Mouse (Mus musculus): ENCODE results near the gene Hist1h4h. TPM values are rescaled to one million over a fixed set of nuclear protein-coding genes. Genes with fewer than 3 reads are reported as not detected.

Hist1h4h gene
- polyA plus RNA-seq, 1 experiment from 2014 or later, result 3.3 TPM

DNA sequence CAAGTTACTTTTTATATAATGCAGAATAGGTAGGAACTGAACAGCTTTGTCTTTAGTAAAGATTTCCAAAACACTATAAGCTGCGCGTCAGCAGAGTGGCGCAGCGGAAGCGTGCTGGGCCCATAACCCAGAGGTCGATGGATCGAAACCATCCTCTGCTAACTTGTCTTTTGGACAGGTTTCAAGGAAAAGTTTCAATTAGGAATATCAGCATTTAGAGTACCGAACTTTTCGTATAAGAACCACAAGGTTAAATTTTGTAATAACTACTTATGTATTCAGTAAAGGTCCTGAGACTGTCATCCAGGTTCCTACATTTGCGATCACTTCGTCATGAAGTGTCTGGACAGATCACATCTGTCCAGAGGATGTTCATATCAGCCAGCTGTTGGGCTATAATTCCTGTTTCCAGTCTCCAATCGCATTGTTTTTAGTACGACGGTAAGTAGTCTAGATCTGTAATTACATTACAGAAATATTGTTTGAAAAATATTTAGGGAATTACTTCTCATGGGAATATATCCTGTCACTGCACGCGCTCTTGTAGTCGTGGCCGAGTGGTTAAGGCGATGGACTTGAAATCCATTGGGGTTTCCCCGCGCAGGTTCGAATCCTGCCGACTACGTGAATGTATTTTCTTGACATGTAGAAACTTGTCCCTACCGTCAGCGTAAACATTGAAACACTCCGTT is 13.1 kb upstream of the Hist1h4h start:
- Histone ChIP-seq H3K9me3 (ENCODE audit: control insufficient read depth, low read length) (no peaks in the 10 kb centered on the region), H3K27me3 (ENCODE audit: control insufficient read depth, insufficient read depth, low read length) (no peaks in the 10 kb centered on the region), H3K4me2 (replicated peaks) (peak overlapping the region; percentile 89), H3K9ac (peak overlapping the region; percentile 41; the same call in 1 of the 2 replicates), H3K27ac (no peak overlapping the region), H3K4me1 (replicated peaks; ENCODE audit: control insufficient read depth, insufficient read depth, low read length) (peaks cover 10% of the 10 kb centered on the region; the same call in 1 of the 2 replicates), H3K36me3 (replicated peaks; ENCODE audit: control insufficient read depth, insufficient read depth) (no peaks in the 10 kb centered on the region), H3K4me3 (replicated peaks; ENCODE audit: low read length) (peak overlapping the region; percentile 46)
- peak; percentile 89 for ATAC-seq (ENCODE audit: low FRiP score)
- WGBS, result under 1% methylated on average over 27 of the region's 27 CpGs
- DNase-seq (ENCODE audit: low spot score), result peak; percentile 96

DNA sequence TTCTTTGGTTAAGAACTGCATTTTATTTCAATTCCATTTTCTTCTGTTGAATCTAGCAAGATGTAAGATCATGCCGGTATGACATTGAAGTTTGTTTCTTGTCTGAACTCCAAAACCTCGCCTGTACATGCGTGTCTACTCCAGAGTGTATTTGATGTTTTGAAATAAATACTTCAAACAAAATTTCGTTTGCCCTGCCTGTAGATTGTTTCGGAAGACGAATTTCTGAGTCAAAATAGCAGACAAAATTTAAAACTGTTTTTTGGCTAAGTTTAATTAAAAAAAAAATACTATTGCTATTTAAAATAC is 12.6 kb upstream of the Hist1h4h start:
- Histone ChIP-seq H3K4me2 (replicated peaks) (peak overlapping the region; percentile 89), H3K27ac (no peak overlapping the region), H3K4me1 (replicated peaks; ENCODE audit: control insufficient read depth, insufficient read depth, low read length) (peaks cover 10% of the 10 kb centered on the region; the same call in 1 of the 2 replicates), H3K4me3 (replicated peaks; ENCODE audit: low read length) (peak overlapping the region; percentile 46), H3K9me3 (ENCODE audit: control insufficient read depth, low read length) (no peaks in the 10 kb centered on the region), H3K27me3 (ENCODE audit: control insufficient read depth, insufficient read depth, low read length) (no peaks in the 10 kb centered on the region), H3K36me3 (replicated peaks; ENCODE audit: control insufficient read depth, insufficient read depth) (no peaks in the 10 kb centered on the region), H3K9ac (no peak overlapping the region)
- ATAC-seq (ENCODE audit: low FRiP score) (no peak), DNase-seq (ENCODE audit: low spot score) (no peak)
- 1% methylated on average over 6 of the region's 6 CpGs for WGBS

DNA sequence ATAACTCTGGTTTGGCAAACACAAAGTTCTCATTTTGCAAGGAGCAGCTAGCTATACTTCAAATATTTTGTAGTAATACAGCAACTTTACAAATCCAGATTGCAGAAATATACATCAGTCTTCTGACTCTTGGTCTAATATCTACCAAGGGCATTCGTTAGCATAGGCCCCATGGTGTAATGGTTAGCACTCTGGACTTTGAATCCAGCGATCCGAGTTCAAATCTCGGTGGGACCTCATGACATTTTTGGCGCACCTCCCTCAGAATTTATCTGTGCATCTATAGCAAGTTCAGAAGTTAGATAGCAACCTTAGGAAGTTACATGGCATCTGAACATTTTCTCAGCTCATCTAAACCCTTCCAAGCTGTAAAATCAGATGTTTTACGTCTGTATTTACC is 12.0 kb upstream of the Hist1h4h start:
- no peak overlapping the region for H3K27ac ChIP-seq
- peak; percentile 92 for DNase-seq (ENCODE audit: low spot score)
- peaks cover 10% of the 10 kb centered on the region; the same call in 1 of the 2 replicates for H3K4me1 ChIP-seq (replicated peaks; ENCODE audit: control insufficient read depth, insufficient read depth, low read length)
- ATAC-seq (ENCODE audit: low FRiP score), result peak; percentile 49; the same call in 1 of the 2 replicates
- no peaks in the 10 kb centered on the region for H3K27me3 ChIP-seq (ENCODE audit: control insufficient read depth, insufficient read depth, low read length)
- WGBS, result under 1% methylated on average over 6 of the region's 6 CpGs
- H3K36me3 ChIP-seq (replicated peaks; ENCODE audit: control insufficient read depth, insufficient read depth), result no peaks in the 10 kb centered on the region
- H3K4me2 ChIP-seq (replicated peaks), result peak overlapping the region; percentile 89
- H3K9me3 ChIP-seq (ENCODE audit: control insufficient read depth, low read length), result no peaks in the 10 kb centered on the region
- no peak overlapping the region for H3K9ac ChIP-seq
- H3K4me3 ChIP-seq (replicated peaks; ENCODE audit: low read length), result peak overlapping the region; percentile 46

DNA sequence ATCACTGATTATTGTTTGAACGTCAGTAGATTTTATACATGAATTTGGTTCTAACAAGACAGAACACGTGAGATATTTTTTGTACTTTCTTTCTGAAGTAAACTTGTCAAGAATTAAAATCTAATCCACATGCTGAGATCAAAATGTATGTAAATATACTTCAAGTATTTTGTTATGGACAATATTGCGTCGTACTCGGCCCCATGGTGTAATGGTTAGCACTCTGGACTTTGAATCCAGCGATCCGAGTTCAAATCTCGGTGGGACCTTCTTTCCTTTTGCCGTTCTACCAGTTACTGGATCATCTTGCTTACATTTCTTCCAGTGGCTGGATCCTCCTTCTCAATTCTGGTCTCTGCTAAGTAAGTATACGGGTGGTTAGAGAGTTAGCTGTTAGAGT is 11.4 kb upstream of the Hist1h4h start:
- Histone ChIP-seq H3K4me1 (replicated peaks; ENCODE audit: control insufficient read depth, insufficient read depth, low read length) (peaks cover 10% of the 10 kb centered on the region; the same call in 1 of the 2 replicates), H3K4me3 (replicated peaks; ENCODE audit: low read length) (peak overlapping the region; percentile 46), H3K4me2 (replicated peaks) (peak overlapping the region; percentile 89), H3K9me3 (ENCODE audit: control insufficient read depth, low read length) (no peaks in the 10 kb centered on the region), H3K27ac (no peak overlapping the region), H3K9ac (no peak overlapping the region), H3K36me3 (replicated peaks; ENCODE audit: control insufficient read depth, insufficient read depth) (no peaks in the 10 kb centered on the region), H3K27me3 (ENCODE audit: control insufficient read depth, insufficient read depth, low read length) (no peaks in the 10 kb centered on the region)
- 2% methylated on average over 10 of the region's 10 CpGs for WGBS
- DNase-seq (ENCODE audit: low spot score), result peak; percentile 92
- no peak; the same call in 1 of the 2 replicates for ATAC-seq (ENCODE audit: low FRiP score)

DNA sequence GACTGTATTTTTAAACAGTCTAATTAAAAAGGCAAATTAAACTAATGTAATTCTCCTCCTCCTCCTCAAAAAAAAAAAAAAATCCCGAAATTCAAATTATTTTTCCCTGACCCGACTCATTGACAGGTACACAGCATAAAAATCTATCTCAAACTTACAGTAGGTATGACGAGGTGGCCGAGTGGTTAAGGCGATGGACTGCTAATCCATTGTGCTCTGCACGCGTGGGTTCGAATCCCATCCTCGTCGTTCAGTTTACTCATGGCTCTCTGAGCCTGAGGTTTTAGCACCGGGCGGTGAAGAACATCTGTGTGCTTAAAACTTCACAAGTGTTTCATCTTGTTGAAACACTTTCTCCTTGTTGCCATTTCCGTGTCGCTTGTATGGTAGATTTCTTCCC is 9.1 kb upstream of the Hist1h4h start:
- Histone ChIP-seq H3K9me3 (ENCODE audit: control insufficient read depth, low read length) (no peaks in the 10 kb centered on the region), H3K27me3 (ENCODE audit: control insufficient read depth, insufficient read depth, low read length) (no peaks in the 10 kb centered on the region), H3K9ac (no peak overlapping the region), H3K36me3 (replicated peaks; ENCODE audit: control insufficient read depth, insufficient read depth) (no peaks in the 10 kb centered on the region), H3K4me1 (replicated peaks; ENCODE audit: control insufficient read depth, insufficient read depth, low read length) (peaks cover 3% of the 10 kb centered on the region; the same call in 1 of the 2 replicates), H3K4me3 (replicated peaks; ENCODE audit: low read length) (peak overlapping the region; percentile 0; the same call in 1 of the 2 replicates), H3K27ac (no peak overlapping the region), H3K4me2 (replicated peaks) (peak overlapping the region; percentile 38)
- no peak for ATAC-seq (ENCODE audit: low FRiP score)
- peak; percentile 79 for DNase-seq (ENCODE audit: low spot score)
- WGBS, result 2% methylated on average over 14 of the region's 14 CpGs

DNA sequence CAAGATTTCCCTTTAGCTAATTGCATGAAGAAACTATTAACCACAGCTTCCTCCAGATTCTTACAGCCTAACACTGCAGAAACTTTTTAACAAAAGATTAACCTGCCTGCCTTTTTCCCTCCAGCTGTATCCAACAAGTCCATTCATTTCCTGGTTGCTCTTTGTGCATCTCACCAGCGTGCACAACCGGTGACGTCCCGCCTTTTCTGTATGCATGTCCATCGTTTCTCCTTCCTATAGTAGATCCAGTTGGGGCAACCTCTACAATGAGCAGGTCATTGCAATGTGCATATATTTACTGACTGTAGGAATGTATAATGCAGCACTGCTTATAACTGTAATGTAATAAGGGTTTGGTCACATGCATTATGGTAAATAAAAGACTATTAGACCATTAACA is 6.9 kb upstream of the Hist1h4h start:
- H3K4me1 ChIP-seq (replicated peaks; ENCODE audit: control insufficient read depth, insufficient read depth, low read length), result peaks cover 3% of the 10 kb centered on the region; the same call in 1 of the 2 replicates
- H3K4me2 ChIP-seq (replicated peaks), result no peak overlapping the region
- WGBS, result 38% methylated on average over 5 of the region's 5 CpGs
- H3K36me3 ChIP-seq (replicated peaks; ENCODE audit: control insufficient read depth, insufficient read depth), result no peaks in the 10 kb centered on the region
- no peaks in the 10 kb centered on the region for H3K9me3 ChIP-seq (ENCODE audit: control insufficient read depth, low read length)
- H3K4me3 ChIP-seq (replicated peaks; ENCODE audit: low read length), result no peak overlapping the region
- H3K27ac ChIP-seq, result no peak overlapping the region
- ATAC-seq (ENCODE audit: low FRiP score), result no peak
- no peak overlapping the region for H3K9ac ChIP-seq
- no peaks in the 10 kb centered on the region for H3K27me3 ChIP-seq (ENCODE audit: control insufficient read depth, insufficient read depth, low read length)
- DNase-seq (ENCODE audit: low spot score), result no peak

DNA sequence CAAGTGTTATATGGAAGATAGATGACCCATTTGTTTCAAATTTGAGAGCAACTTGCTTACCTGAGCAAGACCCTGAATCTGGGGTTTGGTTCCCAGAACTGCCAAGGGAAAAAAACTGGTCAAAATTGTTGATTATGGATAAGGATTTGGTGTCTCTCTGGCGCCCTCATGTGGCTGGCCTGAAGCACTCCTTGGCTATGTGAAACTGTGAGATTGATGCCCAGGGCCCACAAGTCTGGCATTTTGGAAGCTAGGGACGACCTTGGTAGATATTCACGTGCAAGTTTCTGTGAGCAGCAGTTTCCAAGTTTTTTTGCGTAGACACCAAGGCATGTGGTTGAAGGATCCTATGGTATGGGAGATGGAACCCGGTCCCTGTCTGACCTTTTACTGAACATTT is 6.2 kb upstream of the Hist1h4h start:
- no peak overlapping the region for H3K4me3 ChIP-seq (replicated peaks; ENCODE audit: low read length)
- H3K9me3 ChIP-seq (ENCODE audit: control insufficient read depth, low read length), result no peaks in the 10 kb centered on the region
- no peak overlapping the region for H3K9ac ChIP-seq
- no peaks in the 10 kb centered on the region for H3K27me3 ChIP-seq (ENCODE audit: control insufficient read depth, insufficient read depth, low read length)
- peaks cover 6% of the 10 kb centered on the region for H3K4me1 ChIP-seq (replicated peaks; ENCODE audit: control insufficient read depth, insufficient read depth, low read length)
- H3K27ac ChIP-seq, result no peak overlapping the region
- peak overlapping the region; percentile 24 for H3K4me2 ChIP-seq (replicated peaks)
- DNase-seq (ENCODE audit: low spot score), result peak; percentile 85
- 9% methylated on average over 5 of the region's 5 CpGs for WGBS
- no peak for ATAC-seq (ENCODE audit: low FRiP score)
- H3K36me3 ChIP-seq (replicated peaks; ENCODE audit: control insufficient read depth, insufficient read depth), result no peaks in the 10 kb centered on the region

DNA sequence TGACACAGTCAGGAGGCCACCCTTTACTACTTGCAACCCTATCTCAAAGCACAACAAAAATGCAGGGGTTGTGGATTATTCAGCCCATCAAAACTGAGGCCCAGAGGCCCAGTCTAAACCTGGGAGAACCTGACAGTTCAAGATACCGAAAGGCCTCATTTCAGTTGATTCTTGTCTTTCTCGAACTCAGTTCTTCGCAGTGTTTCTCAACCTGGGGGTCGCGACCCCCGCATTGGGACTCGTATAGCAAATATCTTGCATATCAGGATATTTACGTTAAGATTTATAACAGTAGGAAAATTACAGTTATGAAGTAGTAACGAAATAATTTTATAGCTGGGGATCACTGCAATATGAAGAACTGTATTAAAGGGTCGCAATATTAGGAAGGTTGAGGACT is 4.9 kb upstream of the Hist1h4h start:
- 2% methylated on average over 10 of the region's 10 CpGs for WGBS
- DNase-seq (ENCODE audit: low spot score) (peak; percentile 59), ATAC-seq (ENCODE audit: low FRiP score) (no peak)
- Histone ChIP-seq H3K4me2 (replicated peaks) (peak overlapping the region; percentile 63), H3K36me3 (replicated peaks; ENCODE audit: control insufficient read depth, insufficient read depth) (no peaks in the 10 kb centered on the region), H3K4me3 (replicated peaks; ENCODE audit: low read length) (peak overlapping the region; percentile 44), H3K27ac (no peak overlapping the region), H3K9me3 (ENCODE audit: control insufficient read depth, low read length) (no peaks in the 10 kb centered on the region), H3K27me3 (ENCODE audit: control insufficient read depth, insufficient read depth, low read length) (no peaks in the 10 kb centered on the region), H3K4me1 (replicated peaks; ENCODE audit: control insufficient read depth, insufficient read depth, low read length) (peaks cover 10% of the 10 kb centered on the region), H3K9ac (no peak overlapping the region)

DNA sequence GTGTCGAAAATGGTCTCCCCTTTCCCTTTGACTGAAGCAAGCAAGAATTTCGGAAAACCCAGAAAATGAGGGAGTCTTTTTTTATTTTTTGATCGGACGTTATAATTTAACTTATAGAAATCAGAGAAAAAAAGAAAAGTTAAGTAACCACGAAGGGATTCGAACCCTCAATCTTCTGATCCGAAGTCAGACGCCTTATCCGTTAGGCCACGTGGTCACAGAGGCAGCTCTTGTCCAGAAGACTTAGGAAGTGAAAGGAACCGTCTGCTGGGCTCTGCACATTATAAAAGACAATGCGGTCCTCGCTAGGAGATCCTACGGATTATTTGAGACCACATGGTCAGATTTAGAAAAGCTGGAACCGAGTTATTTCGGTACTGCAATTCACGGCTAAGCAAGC is 4.5 kb upstream of the Hist1h4h start:
- H3K27ac ChIP-seq, result peak overlapping the region; percentile 77
- peak; percentile 70 for ATAC-seq (ENCODE audit: low FRiP score)
- no peaks in the 10 kb centered on the region for H3K36me3 ChIP-seq (replicated peaks; ENCODE audit: control insufficient read depth, insufficient read depth)
- peak overlapping the region; percentile 44 for H3K4me3 ChIP-seq (replicated peaks; ENCODE audit: low read length)
- WGBS, result under 1% methylated on average over 17 of the region's 17 CpGs
- H3K9me3 ChIP-seq (ENCODE audit: control insufficient read depth, low read length), result no peaks in the 10 kb centered on the region
- H3K27me3 ChIP-seq (ENCODE audit: control insufficient read depth, insufficient read depth, low read length), result no peaks in the 10 kb centered on the region
- peak overlapping the region; percentile 63 for H3K9ac ChIP-seq
- peaks cover 8% of the 10 kb centered on the region for H3K4me1 ChIP-seq (replicated peaks; ENCODE audit: control insufficient read depth, insufficient read depth, low read length)
- DNase-seq (ENCODE audit: low spot score), result peak; percentile 100
- H3K4me2 ChIP-seq (replicated peaks), result peak overlapping the region; percentile 63
